Mouse (Mus musculus) T-helper 2 cell (primary cell): ENCODE data around the gene Rcbtb2.

Experiments used
- in situ Hi-C: fragments of 300-600 bp; cut with MboI, MseI; formaldehyde crosslinking; loops from one replicate; pipeline ENCODE4 v1.15.1; 2025; ENCODE audit warnings: high pct_unique_total_duplicates

Gene Rcbtb2

GRCm38 (mm10) chr14:73122923-73123278, at the start of gene Rcbtb2:
TSS of gene Rcbtb2 (plus strand) at chr14:73123037.
- in situ Hi-C loops: no loop called here

DNA sequence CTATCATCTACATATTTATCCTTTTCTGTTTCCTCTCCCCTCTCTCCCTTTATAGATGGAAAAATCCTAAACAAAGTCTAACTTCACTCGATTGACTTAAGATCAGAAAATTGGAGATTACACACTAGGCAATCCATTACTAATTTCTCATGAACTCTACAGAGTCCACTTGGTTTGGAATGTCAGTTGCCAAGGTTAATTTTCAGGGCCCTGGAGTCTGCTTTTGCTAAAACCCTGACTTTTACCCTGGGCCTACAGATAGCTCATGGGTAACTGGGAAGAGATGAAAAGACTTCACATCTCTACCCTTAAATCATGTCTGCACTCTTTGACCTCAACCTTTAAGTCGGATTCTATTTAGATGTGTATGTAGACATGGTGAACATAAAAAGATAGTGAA, 39.3 kb upstream of the Rcbtb2 start:
- in situ Hi-C loops: no loop called here

GRCm38 (mm10) chr14:73086425-73086824, 36.4 kb upstream of the Rcbtb2 start:
- in situ Hi-C loops: no loop called here

- in situ Hi-C loops: no loop called here
These were observed 35.6 kb upstream of the Rcbtb2 start for GRCm38 (mm10) chr14:73087247-73087646.

- in situ Hi-C loops: no loop called here
These were observed 35.1 kb upstream of the Rcbtb2 start for GRCm38 (mm10) chr14:73087746-73088145.

DNA sequence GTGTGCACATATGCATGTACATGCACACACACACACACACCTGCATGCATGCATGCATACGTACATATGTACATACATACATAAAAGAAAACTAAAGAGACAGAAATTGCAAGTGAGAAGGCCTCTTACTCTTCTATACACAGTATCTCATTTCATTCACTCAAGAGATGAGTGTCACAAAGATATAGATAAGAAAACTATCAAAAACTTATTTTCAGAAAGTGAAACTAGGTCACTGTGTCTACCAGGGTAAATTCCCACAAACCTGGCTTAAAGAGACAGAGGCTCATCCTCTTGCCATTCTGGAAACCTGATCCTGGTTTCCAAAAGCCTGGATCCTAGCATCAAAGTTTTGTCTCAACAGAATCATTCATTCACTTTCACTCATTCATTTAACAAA, 34.6 kb upstream of the Rcbtb2 start:
- in situ Hi-C loops: no loop called here

DNA sequence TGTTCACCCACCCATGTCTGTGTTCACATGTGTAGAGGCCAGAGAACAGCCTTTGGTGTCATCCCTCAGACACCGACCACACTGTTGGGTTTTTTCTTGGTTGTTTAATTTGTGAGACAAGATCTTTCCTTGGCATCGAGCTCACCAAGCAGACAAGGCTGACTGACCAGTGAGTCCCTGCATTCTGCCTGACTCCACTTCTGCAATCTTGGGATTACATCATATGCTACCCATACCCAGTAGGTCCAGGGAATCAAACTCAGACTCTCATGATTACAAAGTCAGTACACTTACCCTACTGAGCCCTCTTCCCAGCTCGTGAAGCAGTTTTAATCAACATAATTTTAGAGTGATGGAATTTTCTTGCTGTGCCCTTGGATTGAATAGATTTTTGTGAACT, 30.0 kb upstream of the Rcbtb2 start:
- in situ Hi-C loops: loop anchor here (10.0 kb wide), 2 partner anchors 388 to 718 kb away; no protein-coding TSS in a partner anchor

DNA sequence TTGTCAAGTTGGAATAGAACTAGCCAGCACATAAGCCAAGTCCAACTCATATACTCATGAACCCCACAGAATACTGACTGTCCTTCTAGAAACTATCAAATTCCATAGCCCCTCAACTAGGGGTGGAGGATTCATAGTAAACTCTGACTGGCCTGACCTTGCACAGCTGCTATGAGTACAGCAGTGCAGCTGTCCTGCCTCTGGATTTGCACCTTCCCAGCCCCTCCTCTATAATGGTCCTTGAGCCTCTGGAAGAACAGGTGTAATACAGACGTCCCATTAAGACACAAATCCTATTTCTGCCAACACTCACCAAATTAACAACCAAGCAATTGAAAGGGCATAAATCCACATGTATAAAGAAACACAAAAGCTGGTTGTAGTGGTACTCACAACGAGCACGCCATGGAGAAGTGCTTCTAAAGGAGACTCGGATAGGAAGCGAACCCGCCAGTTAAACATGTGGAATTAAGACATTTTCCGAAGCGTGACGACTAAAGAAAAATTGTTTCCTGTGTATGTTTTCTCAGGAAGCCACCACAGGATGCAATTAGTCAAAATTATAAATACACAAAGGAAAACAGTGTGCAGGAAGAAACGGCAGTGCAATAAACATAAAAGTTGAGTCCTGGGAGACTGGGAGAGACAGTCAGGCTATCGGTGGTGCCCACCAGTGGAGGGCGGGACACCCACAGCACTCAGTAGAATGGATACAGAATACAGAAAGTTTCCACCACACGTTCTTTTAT, 27.9 kb upstream of the Rcbtb2 start:
- in situ Hi-C loops: loop anchor here (10.0 kb wide), 2 partner anchors 390 to 720 kb away; no protein-coding TSS in a partner anchor

DNA sequence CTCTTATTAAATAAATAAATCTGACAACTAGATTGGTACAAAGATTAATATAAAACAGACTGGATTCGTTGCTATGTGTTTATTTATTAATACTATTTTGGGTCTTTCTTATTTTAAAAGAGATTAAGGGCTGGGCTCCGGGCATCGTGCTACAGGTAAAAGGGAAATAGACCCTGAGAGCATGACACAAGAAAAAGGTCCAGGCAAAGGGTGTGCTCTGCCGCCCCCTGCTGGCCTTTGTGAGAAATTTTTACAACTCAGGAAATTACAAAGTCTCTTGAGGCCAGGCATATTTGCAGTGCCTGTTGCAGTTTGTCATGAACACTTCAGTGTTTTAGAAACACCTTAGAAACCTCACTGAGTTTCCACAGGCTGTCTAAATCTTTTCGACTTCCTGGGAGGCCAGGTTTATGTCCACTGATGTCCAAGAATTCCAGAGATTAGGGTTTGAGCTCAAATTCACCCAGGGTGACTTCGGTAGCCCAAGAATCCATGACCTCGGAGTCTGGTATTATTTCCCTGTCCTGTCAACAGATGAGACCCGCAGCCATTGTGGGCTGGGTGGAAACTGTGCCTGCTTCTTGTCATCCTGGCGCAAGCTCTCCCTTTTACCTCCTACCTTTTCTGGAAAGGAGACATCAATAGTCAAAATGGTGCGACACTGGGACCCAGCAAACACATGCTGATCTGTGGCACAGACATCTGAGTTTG, 24.0 kb upstream of the Rcbtb2 start:
- in situ Hi-C loops: loop anchor here (10.0 kb wide), 2 partner anchors 394 to 724 kb away; no protein-coding TSS in a partner anchor

DNA sequence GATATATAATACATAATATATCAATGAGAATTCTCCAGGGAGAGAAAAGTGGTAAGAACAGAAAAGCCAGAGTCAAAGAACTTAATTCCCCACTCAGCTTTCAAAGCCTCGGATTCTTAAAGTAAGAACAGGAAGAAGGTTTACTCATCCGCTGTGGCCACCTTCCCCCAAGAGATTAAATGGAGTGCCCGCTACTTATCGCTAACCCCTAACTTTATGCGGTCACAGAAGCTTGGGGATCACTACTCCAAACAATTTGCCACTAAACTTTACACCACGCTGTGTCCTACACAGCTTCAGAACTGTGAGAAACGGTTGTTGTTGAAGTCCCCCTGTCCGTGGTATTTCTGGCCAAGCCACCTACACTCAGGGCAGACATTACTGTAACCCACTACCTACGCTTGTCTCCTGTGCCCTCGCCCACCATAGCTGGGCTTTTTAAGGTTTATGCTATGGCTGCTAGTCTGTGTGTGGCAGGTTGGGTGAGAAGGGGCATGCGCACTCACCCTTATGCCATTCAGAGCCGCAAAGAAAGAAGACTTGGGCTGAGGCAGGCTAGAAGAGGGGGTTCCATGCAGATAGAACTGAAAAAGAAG, 20.5 kb upstream of the Rcbtb2 start:
- in situ Hi-C loops: loop anchor here (10.0 kb wide), 1 partner anchor 152 kb away; no protein-coding TSS in a partner anchor

DNA sequence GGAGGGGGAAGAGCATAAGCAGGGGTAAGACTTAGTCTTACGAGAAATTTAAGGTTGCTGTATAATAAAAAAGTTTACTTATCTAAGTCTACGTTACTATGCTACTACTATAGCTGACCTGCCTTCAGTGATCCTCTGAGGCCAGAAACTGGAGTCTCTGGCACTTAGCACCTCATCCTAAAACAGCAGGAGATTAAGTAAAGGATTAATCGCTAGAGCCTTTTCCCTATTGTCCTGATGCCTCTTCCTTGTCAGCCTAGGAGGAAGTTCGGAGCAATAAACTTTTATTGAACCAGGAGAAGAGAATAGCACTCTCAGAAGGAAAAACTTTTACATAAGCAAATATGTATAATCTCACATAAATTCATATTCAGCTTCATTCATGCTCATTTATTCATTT, 19.9 kb upstream of the Rcbtb2 start:
- in situ Hi-C loops: loop anchor here (10.0 kb wide), 1 partner anchor 152 kb away; no protein-coding TSS in a partner anchor

DNA sequence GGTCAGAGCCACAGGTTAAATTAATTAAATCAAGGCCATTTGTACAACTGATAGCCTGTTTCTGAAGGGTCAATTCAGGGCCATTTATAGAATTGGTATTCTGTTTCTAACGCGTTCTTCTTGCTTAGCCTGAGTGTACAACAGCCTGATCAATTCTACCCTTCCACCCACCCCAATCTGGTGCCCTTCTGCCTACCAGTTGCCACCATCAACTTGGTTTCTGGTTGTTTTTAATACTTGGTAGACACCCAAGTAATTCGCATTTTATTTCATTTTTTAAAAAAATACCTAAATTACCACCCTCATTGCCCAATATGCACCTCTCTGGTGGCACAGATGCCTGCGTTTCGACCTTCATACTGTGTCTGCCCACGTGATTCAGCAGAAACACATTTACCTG, 17.9 kb upstream of the Rcbtb2 start:
- in situ Hi-C loops: loop anchor here (5.0 to 10.0 kb wide), 2 partner anchors 150 to 197 kb away; no protein-coding TSS in a partner anchor

- in situ Hi-C loops: loop anchor here (5.0 to 10.0 kb wide), 2 partner anchors 149 to 197 kb away; no protein-coding TSS in a partner anchor
These were observed 17.2 kb upstream of the Rcbtb2 start for GRCm38 (mm10) chr14:73105407-73106185.

DNA sequence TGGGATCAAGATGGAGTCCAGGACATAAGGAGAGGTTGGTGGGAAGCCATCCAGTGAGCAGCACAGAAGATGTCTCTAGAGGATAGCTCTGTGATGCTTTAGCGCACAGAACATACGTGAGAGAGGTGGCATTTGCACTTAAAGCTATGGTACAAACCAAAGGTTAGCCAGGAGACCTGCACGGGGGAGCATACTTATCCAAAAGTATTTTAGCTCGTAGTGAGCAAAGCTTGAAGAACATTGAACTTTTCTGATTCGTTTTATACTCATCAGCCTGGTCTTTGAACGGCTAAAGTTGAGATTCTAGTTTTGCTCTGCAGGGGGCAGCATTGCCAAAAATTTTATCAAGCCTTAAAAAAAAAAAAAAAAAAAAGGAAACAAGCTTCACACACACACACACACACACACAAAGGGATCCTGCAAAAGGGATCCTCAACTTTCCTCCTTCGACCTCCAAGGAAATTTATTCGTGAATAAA, 16.6 kb upstream of the Rcbtb2 start:
- in situ Hi-C loops: loop anchor here (5.0 to 10.0 kb wide), 2 partner anchors 149 to 196 kb away; no protein-coding TSS in a partner anchor

- in situ Hi-C loops: loop anchor here (5.0 to 10.0 kb wide), 2 partner anchors 148 to 195 kb away; no protein-coding TSS in a partner anchor
These were observed 15.9 kb upstream of the Rcbtb2 start for GRCm38 (mm10) chr14:73106957-73107356.

GRCm38 (mm10) chr14:73107371-73107770, 15.5 kb upstream of the Rcbtb2 start:
- in situ Hi-C loops: loop anchor here (5.0 to 10.0 kb wide), 2 partner anchors 147 to 195 kb away; no protein-coding TSS in a partner anchor

GRCm38 (mm10) chr14:73107952-73108351, 14.9 kb upstream of the Rcbtb2 start:
- in situ Hi-C loops: loop anchor here (5.0 to 10.0 kb wide), 2 partner anchors 147 to 194 kb away; no protein-coding TSS in a partner anchor

- in situ Hi-C loops: loop anchor here (10.0 kb wide), 1 partner anchor 404 kb away; the partner anchor contains the start of gene Med4
These were observed 12.2 kb upstream of the Rcbtb2 start for GRCm38 (mm10) chr14:73110682-73111081.

DNA sequence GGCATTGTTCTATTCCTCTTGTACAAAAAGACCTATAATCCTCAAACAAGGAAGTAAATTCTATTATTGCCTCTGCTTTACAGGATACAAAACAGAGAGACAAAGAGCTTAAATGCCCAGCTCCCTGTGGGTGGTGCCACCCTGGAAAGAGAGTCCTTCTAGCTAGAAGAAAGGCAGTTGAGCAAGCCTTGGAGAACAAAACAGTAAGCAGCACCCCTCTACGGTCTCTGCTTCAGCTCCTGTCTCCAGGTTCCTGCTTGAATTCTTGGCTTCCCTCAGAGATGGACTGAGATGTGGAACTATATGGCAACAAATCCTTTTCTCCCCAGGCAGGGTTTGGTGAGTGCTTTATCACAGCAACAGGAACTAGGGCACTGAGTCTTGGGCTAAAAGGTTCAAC, 11.7 kb upstream of the Rcbtb2 start:
- in situ Hi-C loops: loop anchor here (10.0 kb wide), 1 partner anchor 404 kb away; the partner anchor contains the start of gene Med4

GRCm38 (mm10) chr14:73112186-73112840, 10.5 kb upstream of the Rcbtb2 start:
- in situ Hi-C loops: loop anchor here (10.0 kb wide), 1 partner anchor 402 kb away; the partner anchor contains the start of gene Med4
